Mouse (Mus musculus) gastrocnemius, postnatal 36 days (tissue): ENCODE measurements around the gene Myl12a. TPM values are rescaled to one million over a fixed set of nuclear protein-coding genes. Genes with fewer than 3 reads are reported as not detected.

Experiments
- DNase-seq, 2 experiments: peaks; one replicate each; pipeline ENCODE4 v3.0.0; 2022
- intact Hi-C: fragments of 180-260 bp; cut with DNase I; formaldehyde crosslinking; loops from one replicate; pipeline ENCODE4 v1.15.1; 2025
- total RNA-seq, 2 experiments: library from RNA; stranded (reverse); gene quantifications; 2 replicates each; pipeline ENCODE4 v1.2.3; 2021

Myl12a gene
- total RNA-seq, 2 experiments from 2014 or later = 295 to 502 TPM

- intact Hi-C loops = no loop called here
- no peak for DNase-seq
Observed at GRCm38 (mm10) chr17:71013105-71013504, 10.4 kb upstream of the Myl12a start.

GRCm38 (mm10) chr17:71011931-71012662 lies 9.4 kb upstream of the Myl12a start:
- intact Hi-C loops = no loop called here
- no peak for DNase-seq

- no peak for DNase-seq
- intact Hi-C loops = no loop called here
Observed at GRCm38 (mm10) chr17:71010646-71011242, 8.1 kb upstream of the Myl12a start.

GRCm38 (mm10) chr17:71009751-71010150 lies 7.1 kb upstream of the Myl12a start:
- intact Hi-C loops = loop anchor here (10.0 kb wide), 1 partner anchor 185 kb away; no protein-coding TSS in a partner anchor
- DNase-seq = no peak

DNA sequence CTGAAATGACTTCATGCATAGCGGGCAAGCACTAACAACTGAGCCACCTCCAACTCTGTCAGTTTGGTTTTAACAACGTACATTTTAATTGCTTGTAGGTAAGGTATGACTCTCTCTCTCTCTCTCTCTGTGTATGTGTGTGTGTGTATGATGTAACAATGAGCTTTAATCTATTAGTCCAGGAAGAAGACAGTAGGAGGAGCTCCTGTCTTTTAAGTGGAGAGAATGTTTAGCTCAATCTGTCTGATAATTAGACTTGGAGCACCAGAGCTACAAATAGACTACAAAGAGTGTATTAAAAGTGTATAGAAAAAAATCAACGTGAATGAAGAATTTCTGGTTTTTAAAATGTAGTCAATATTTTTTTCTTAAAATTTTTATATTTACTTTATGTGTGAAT lies 6.0 kb upstream of the Myl12a start:
- intact Hi-C loops = loop anchor here (10.0 kb wide), 1 partner anchor 186 kb away; no protein-coding TSS in a partner anchor
- DNase-seq = no peak

GRCm38 (mm10) chr17:71006976-71007375 lies 4.3 kb upstream of the Myl12a start:
- intact Hi-C loops = loop anchor here (10.0 kb wide), 1 partner anchor 188 kb away; no protein-coding TSS in a partner anchor
- no peak for DNase-seq

GRCm38 (mm10) chr17:71004186-71004960 lies 1.7 kb upstream of the Myl12a start:
- no peak for DNase-seq
- intact Hi-C loops = loop anchor here (2.0 to 10.0 kb wide), 4 partner anchors 14 to 190 kb away; no protein-coding TSS in a partner anchor

- intact Hi-C loops = loop anchor here (2.0 to 10.0 kb wide), 4 partner anchors 15 to 191 kb away; no protein-coding TSS in a partner anchor
- DNase-seq = no peak
Observed at GRCm38 (mm10) chr17:71003721-71004120, 1.0 kb upstream of the Myl12a start.

DNA sequence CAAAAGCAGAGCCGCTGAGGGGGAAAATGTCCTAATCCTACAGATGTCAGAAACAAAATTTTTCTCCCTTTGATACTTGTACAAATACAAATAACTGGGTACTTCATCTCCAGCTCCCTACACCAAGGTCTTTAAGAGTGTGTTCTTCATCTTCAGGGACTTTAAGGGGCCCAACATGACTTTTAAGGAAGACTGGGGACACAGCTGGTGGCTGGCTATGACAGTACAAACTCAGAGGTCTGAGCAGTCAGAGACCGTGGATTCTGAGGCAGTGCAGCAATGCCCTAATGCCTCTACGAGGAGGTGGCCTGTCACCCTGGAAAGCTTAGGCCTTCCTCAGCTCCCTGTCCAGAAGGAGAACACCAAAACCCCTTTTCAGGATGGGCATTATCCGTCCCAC lies 434 bp upstream of the Myl12a start:
- intact Hi-C loops = loop anchor here (5.0 to 10.0 kb wide), 3 partner anchors 34 to 192 kb away; no protein-coding TSS in a partner anchor
- DNase-seq = no peak

DNA sequence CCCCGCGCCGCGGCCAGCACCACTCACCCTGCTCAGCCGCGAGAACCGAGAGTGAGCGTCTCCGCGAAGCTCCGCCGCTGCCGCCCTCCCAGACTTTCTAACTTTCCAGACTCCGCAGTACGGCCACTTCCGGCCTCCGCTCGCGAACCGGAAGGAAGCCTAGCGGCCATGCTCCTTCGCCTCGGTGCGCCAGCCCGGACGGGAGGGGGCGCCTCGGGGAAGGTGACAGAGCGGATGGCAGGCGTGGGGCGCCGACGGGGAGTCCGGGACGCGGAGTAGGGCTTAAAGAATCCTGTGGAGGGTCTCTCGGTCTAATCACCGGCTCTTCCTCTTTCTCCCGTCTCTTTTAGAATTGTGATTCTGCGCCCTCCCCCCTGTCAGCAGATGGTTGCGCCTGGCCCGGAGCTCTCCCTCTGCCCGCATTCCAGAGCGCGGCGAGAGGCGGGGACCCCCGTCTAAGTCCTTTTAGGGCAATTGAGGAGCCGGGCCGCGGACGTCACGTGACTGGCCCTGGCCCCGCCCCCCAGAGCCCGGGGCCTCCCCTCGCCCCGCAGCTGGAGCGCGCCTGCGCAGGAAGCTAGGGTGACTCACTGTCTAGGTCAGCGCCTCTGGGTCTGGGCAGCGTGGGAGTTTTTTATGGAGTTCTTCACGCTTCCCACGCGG lies 466 bp downstream of the Myl12a start, which contains the start of gene Myom1:
Gene Myom1 (plus strand): TSS at position 553 of the 663 bp plus-strand sequence.
- DNase-seq = peak; percentile 98 to 99
- intact Hi-C loops = loop anchor here (5.0 to 10.0 kb wide), 3 partner anchors 35 to 193 kb away; no protein-coding TSS in a partner anchor

DNA sequence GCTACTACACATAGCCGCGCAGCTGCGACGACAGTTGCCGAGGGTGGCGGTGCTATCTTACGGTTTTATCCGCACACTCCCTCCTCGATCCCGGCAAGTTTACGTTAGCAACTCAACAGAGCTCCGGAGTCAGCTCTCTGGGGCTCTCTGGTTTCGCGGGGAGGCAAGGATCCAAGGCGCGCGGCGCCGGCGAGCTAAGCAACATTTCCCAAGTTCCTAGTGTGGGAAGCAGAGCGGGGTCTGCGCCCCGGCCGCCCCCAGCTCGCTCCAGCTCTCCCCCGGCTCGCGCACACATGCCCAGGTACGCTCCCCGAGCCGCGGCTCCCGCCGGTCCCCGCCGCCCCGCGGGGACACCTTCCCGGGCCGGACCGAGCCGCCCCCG lies 988 bp downstream of the Myl12a start:
- intact Hi-C loops = loop anchor here (5.0 to 10.0 kb wide), 3 partner anchors 36 to 193 kb away; no protein-coding TSS in a partner anchor
- DNase-seq = peak; percentile 54 to 58

DNA sequence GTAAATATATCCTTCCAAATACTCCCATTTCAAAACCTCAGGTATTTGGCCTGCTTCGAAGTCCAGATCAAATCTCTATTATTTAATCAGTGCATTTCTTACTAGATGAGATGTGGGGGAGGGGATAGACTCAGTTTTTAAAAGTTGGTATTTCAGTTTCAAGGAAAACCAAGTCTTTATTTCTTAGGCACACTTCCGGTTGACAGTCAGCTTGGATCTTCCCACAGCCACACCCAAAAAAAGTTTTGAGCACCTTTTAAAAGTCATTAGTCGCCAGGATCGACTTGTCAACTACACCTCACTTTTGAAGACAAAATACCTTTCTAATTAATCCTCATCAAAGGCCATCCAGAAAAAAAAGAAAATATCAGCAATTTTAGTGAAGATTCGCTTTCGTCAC lies 1.6 kb downstream of the Myl12a start:
- intact Hi-C loops = loop anchor here (5.0 to 10.0 kb wide), 3 partner anchors 36 to 194 kb away; no protein-coding TSS in a partner anchor
- no peak for DNase-seq

GRCm38 (mm10) chr17:71000255-71000654 lies 2.4 kb downstream of the Myl12a start:
- intact Hi-C loops = loop anchor here (5.0 to 10.0 kb wide), 3 partner anchors 37 to 195 kb away; no protein-coding TSS in a partner anchor
- no peak for DNase-seq

GRCm38 (mm10) chr17:70999187-70999586 lies 3.5 kb downstream of the Myl12a start:
- no peak for DNase-seq
- intact Hi-C loops = no loop called here

GRCm38 (mm10) chr17:70998400-70998975 lies 4.2 kb downstream of the Myl12a start:
- intact Hi-C loops = no loop called here
- DNase-seq = no peak

DNA sequence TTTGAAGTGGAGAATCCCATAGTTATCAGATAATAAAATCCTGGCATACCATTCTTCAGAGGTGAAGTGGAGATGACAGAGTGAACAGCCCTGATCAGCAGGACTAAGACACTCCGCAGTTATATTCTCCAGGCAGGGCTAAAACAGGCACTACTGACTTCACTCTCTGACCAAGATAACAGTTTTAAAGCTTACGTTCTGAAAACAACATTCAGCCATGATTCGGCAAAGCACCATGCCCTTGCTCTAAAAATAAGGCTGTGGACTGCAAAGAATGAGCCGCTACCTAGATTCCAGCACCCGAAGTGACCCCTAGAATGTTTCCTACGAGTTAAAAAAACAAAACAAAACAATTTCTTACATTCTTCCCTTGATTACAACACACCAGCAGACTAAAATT lies 4.8 kb downstream of the Myl12a start:
- DNase-seq = no peak
- intact Hi-C loops = no loop called here

DNA sequence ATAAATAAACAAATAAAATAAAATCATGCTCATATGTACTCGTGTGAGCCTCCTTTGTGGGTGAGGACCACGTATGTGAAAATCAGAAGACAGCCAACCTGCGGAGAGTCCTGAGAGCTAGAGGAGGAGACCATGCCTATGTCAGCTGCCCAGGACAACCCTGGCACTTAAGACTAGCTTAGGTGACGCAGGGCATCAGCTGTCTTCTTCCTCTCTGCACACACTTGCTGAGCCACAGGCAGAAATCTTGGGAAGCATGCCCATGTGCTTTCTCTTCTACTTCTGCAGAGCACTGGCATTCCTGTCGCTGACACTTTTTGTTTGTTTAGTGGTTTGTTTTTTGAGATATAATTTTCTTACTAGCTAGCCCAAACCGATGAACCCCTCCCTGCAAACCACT lies 7.1 kb downstream of the Myl12a start:
- DNase-seq = no peak
- intact Hi-C loops = no loop called here

DNA sequence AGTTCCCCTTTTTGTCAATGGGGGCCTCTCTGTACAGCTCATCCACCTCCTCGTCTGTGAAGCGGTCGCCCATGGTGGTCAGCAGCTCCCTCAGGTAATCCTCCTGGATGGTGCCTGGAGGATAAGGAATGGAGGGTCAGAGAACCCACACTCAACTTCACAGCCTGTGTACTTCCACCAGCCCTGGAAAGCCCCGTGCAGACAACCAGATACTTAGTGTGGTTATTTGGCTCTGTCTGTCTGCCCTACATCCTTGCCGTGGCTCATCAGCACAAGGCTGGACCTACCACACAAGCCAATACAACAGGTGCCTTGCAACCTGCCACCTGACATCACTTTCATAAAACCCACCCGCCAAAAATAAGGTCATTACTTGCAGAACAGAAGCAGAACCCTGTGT lies 8.0 kb downstream of the Myl12a start:
- intact Hi-C loops = loop anchor here (5.0 kb wide), 1 partner anchor 147 kb away; no protein-coding TSS in a partner anchor
- no peak for DNase-seq

- no peak for DNase-seq
- intact Hi-C loops = loop anchor here (5.0 kb wide), 1 partner anchor 146 kb away; no protein-coding TSS in a partner anchor
Observed at GRCm38 (mm10) chr17:70993385-70993807, 9.3 kb downstream of the Myl12a start.
